Mouse (Mus musculus) intestine, embryonic 14.5 days (tissue): ENCODE data around the gene Mecr. TPM values are rescaled to one million over a fixed set of nuclear protein-coding genes. Genes with fewer than 3 reads are reported as not detected.

ENCODE experiments used
- ATAC-seq: fragments of 200-750 bp; cut with Nextera tagmentation; replicated peaks from 2 replicates; pipeline ENCODE4 v1.8.0; 2017; ENCODE audit warnings: low read depth, moderate number of reproducible peaks, moderate TSS enrichment, moderate library complexity; ENCODE audit not compliant: low FRiP score, low TSS enrichment
- DNase-seq: peaks from one replicate; pipeline ENCODE4 v3.0.0-alpha.2; 2018; ENCODE audit warnings: low spot score
- H3K27ac ChIP-seq: fragments of 300-500 bp; sonication (generic); 2 replicates; pipeline ENCODE4 v1.5.1; 2014; ENCODE audit warnings: low read depth, mild to moderate bottlenecking, control low read depth
- H3K27me3 ChIP-seq: fragments of 300-500 bp; sonication (generic); replicated peaks from 2 replicates; pipeline ENCODE4 v1.6.1; 2014; ENCODE audit warnings: low read length, control low read depth; ENCODE audit not compliant: control insufficient read depth, insufficient read depth
- H3K36me3 ChIP-seq: fragments of 300-500 bp; sonication (generic); 2 replicates; pipeline ENCODE4 v1.6.1; 2014; ENCODE audit warnings: low read length, control low read depth; ENCODE audit not compliant: control insufficient read depth, insufficient read depth
- H3K4me1 ChIP-seq: fragments of 300-500 bp; sonication (generic); replicated peaks from 2 replicates; pipeline ENCODE4 v1.6.1; 2014; ENCODE audit warnings: low read length, control low read depth, mixed read lengths; ENCODE audit not compliant: control insufficient read depth, insufficient read depth
- H3K4me2 ChIP-seq: fragments of 300-500 bp; sonication (generic); 2 replicates; pipeline ENCODE4 v1.6.1; 2014; ENCODE audit warnings: low read length
- H3K4me3 ChIP-seq: fragments of 300-500 bp; sonication (generic); 2 replicates; pipeline ENCODE4 v1.5.1; 2014; ENCODE audit warnings: low read depth, low read length, control low read depth, mixed read lengths
- H3K9ac ChIP-seq: fragments of 300-500 bp; sonication (generic); 2 replicates; pipeline ENCODE4 v1.6.1; 2014; ENCODE audit warnings: mild to moderate bottlenecking, low read length
- H3K9me3 ChIP-seq: fragments of 300-500 bp; sonication (generic); 2 replicates; pipeline ENCODE4 v1.6.1; 2016; ENCODE audit warnings: low read length, control low read depth; ENCODE audit not compliant: control insufficient read depth
- WGBS: fragments of 180-500 bp; shearing (Covaris S2); extraction: QIAGEN DNeasy Blood & Tissue Kit; methylation state at CpG from one replicate; pipeline ENCODE4 v1.1.7; 2014; 5-methylcytosine and 5-hydroxymethylcytosine counted together
- polyA plus RNA-seq: library from polyadenylated mRNA; unstranded; fragments of >200 nt; fragmentation: Nextera tagmentation; extraction: Ambion mirVana; gene quantifications from 2 replicates; pipeline ENCODE4 v1.2.1, GENCODE M21; 2014

Mecr gene
- polyA plus RNA-seq, 1 experiment from 2014 or later = 59.3 TPM

GRCm38 (mm10) chr4:131873293-131874168 is 30.3 kb downstream of the Mecr start, which contains the start of gene Srsf4:
Srsf4 (plus strand) TSS chr4:131873617.
- H3K9ac ChIP-seq = peak within 1 kb of the TSS; percentile 100
- H3K27me3 ChIP-seq = no peaks in the 10 kb centered on the region
- ATAC-seq (peak; percentile 94), DNase-seq (peak; percentile 96)
- no peaks in the 10 kb centered on the region for H3K9me3 ChIP-seq
- WGBS = under 1% methylated on average over 89 of the region's 116 CpGs
- H3K4me2 ChIP-seq = peak within 1 kb of the TSS; percentile 89
- no peaks in the 10 kb centered on the region for H3K36me3 ChIP-seq
- H3K4me1 ChIP-seq = peaks cover 32% of the 10 kb centered on the region
- H3K27ac ChIP-seq = peak within 1 kb of the TSS; percentile 100
- H3K4me3 ChIP-seq = peak within 1 kb of the TSS; percentile 96

- WGBS = under 1% methylated on average over 20 of the region's 20 CpGs
Measured at GRCm38 (mm10) chr4:131874169-131874536, 30.9 kb downstream of the Mecr start.

GRCm38 (mm10) chr4:131874567-131874966 is 31.3 kb downstream of the Mecr start:
- peak overlapping the region; percentile 96 for H3K4me3 ChIP-seq
- H3K9me3 ChIP-seq = no peaks in the 10 kb centered on the region
- 2% methylated on average over 11 of the region's 11 CpGs for WGBS
- H3K4me1 ChIP-seq = peaks cover 35% of the 10 kb centered on the region
- H3K27ac ChIP-seq = peak overlapping the region; percentile 100
- DNase-seq (no peak), ATAC-seq (no peak)
- no peaks in the 10 kb centered on the region for H3K27me3 ChIP-seq
- H3K36me3 ChIP-seq = no peaks in the 10 kb centered on the region
- H3K9ac ChIP-seq = peak overlapping the region; percentile 100
- peak overlapping the region; percentile 89 for H3K4me2 ChIP-seq

More at GRCm38 (mm10) chr4:131874169-131874536, 30.9 kb downstream of the Mecr start:
- Histone ChIP-seq H3K4me3 (peak overlapping the region; percentile 96), H3K4me2 (peak overlapping the region; percentile 89), H3K27me3 (no peaks in the 10 kb centered on the region), H3K9ac (peak overlapping the region; percentile 100), H3K9me3 (no peaks in the 10 kb centered on the region), H3K27ac (peak overlapping the region; percentile 100), H3K36me3 (no peaks in the 10 kb centered on the region), H3K4me1 (peaks cover 35% of the 10 kb centered on the region)
- no peak for DNase-seq
- ATAC-seq = peak; percentile 7; the same call in 1 of the 2 replicates

DNA sequence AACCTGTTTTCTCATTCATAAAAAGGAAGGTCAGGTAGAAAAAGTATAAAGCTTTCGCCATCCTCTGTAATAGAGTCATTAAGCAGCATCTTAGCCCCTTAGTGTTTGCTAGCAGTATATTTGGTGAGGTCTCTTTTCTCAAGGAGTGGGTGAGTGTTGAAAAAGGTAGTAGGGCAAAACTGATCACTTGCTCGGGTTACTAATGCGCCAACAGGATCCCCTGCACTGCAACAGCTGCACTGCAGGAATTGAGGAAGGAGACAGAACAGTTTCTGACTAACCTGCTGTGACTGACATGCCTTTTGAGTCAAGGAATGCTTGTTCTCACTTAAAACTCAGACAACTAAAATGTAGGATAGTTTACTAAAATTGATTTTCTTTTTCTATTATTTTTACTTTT is 32.0 kb downstream of the Mecr start:
- Histone ChIP-seq H3K4me1 (peaks cover 40% of the 10 kb centered on the region), H3K4me2 (peak overlapping the region; percentile 89), H3K36me3 (no peaks in the 10 kb centered on the region), H3K27ac (no peak overlapping the region), H3K27me3 (no peaks in the 10 kb centered on the region), H3K9ac (peak overlapping the region; percentile 100), H3K9me3 (no peaks in the 10 kb centered on the region), H3K4me3 (peak overlapping the region; percentile 96)
- 33% methylated on average over 3 of the region's 3 CpGs for WGBS
- DNase-seq = no peak
- no peak for ATAC-seq

DNA sequence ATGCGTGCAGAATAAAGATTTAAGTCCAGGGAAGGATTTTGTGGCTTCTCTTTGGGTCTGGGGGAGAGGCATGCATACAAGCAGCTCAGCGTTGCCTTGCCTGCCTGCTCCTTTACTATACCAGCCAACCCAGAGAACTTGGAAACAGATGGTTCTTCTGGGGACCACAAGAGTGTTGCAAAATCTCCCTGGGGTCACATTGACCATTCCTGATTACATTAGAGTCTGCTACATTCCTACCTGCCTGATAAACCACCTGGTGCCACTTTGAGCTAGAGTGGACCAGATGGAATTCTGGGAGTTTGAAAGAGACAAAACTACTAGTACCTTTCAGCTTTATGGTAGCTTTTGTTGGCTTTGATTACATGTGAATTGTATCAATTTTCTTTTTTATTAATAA is 33.6 kb downstream of the Mecr start:
- H3K9ac ChIP-seq = no peak overlapping the region
- no peaks in the 10 kb centered on the region for H3K36me3 ChIP-seq
- H3K4me2 ChIP-seq = no peak overlapping the region
- H3K4me3 ChIP-seq = no peak overlapping the region
- no peak overlapping the region for H3K27ac ChIP-seq
- WGBS = 82% methylated on average over 2 of the region's 2 CpGs
- H3K4me1 ChIP-seq = peaks cover 45% of the 10 kb centered on the region
- DNase-seq (no peak), ATAC-seq (no peak)
- no peaks in the 10 kb centered on the region for H3K27me3 ChIP-seq
- no peaks in the 10 kb centered on the region for H3K9me3 ChIP-seq

- Histone ChIP-seq H3K36me3 (peaks cover 5% of the 10 kb centered on the region), H3K9ac (no peak overlapping the region), H3K27ac (no peak overlapping the region), H3K4me1 (peaks cover 40% of the 10 kb centered on the region), H3K4me2 (no peak overlapping the region), H3K9me3 (no peaks in the 10 kb centered on the region), H3K4me3 (no peak overlapping the region), H3K27me3 (no peaks in the 10 kb centered on the region)
- WGBS = 74% methylated on average over 1 of the region's 1 CpGs
- DNase-seq (no peak), ATAC-seq (no peak)
Measured at GRCm38 (mm10) chr4:131879692-131880091, 36.4 kb downstream of the Mecr start.

- Histone ChIP-seq H3K4me1 (peaks cover 26% of the 10 kb centered on the region), H3K4me3 (no peak overlapping the region), H3K9ac (no peak overlapping the region), H3K4me2 (no peak overlapping the region), H3K27ac (no peak overlapping the region), H3K27me3 (no peaks in the 10 kb centered on the region), H3K9me3 (no peaks in the 10 kb centered on the region), H3K36me3 (peaks cover 19% of the 10 kb centered on the region)
- DNase-seq (no peak), ATAC-seq (no peak)
- WGBS = 82% methylated on average over 7 of the region's 7 CpGs
Measured at GRCm38 (mm10) chr4:131881306-131881705, 38.0 kb downstream of the Mecr start.

DNA sequence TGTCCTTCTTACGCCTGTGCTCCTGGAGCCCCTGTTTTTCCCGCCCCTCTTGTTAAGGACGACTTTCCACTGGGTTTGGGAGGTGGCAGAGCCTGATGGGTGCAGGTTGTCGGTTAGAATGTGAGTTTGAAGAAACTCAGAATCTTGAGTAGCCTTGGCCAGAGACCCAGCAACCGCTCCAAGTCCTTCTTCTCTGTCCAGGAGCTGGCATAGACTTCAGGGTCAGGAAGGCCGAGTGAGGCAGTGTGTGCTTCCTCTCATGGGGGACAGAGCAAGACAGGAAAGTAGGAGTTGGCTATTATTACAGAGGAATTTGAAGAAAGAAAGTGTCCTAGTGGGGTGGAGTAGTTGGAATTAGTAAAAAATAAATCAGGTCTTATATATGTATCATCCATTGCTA is 40.3 kb downstream of the Mecr start:
- H3K4me3 ChIP-seq = no peak overlapping the region
- H3K27ac ChIP-seq = no peak overlapping the region
- ATAC-seq = no peak
- no peaks in the 10 kb centered on the region for H3K9me3 ChIP-seq
- H3K4me2 ChIP-seq = no peak overlapping the region
- H3K27me3 ChIP-seq = no peaks in the 10 kb centered on the region
- peaks cover 35% of the 10 kb centered on the region for H3K36me3 ChIP-seq
- DNase-seq = no peak
- peaks cover 13% of the 10 kb centered on the region for H3K4me1 ChIP-seq
- no peak overlapping the region for H3K9ac ChIP-seq
- WGBS = 69% methylated on average over 6 of the region's 6 CpGs

DNA sequence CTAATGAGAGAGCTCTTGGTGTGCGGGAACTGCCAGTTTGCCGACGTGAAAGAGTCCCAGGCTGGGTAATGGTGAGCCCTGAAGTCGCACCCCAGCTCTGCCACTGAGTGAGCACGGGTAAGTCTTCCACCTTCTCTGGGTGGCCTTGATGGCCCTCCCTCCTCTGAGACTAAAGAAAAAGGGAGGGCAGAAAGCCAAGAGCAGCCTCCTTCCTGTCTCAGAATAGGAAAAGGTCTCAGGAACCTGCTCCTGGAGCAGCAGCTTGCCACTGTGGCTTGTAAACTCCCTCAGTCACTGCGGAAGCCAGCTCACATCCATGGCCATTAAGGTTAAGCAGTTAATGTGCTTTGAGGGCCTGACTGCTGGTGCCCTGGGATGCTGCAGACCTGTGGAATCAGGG is 42.1 kb downstream of the Mecr start:
- ATAC-seq = no peak
- no peak for DNase-seq
- Histone ChIP-seq H3K9ac (no peak overlapping the region), H3K4me3 (no peak overlapping the region), H3K4me1 (peaks cover 4% of the 10 kb centered on the region), H3K36me3 (peaks cover 35% of the 10 kb centered on the region), H3K9me3 (no peaks in the 10 kb centered on the region), H3K4me2 (no peak overlapping the region), H3K27me3 (no peaks in the 10 kb centered on the region), H3K27ac (no peak overlapping the region)
- WGBS = 81% methylated on average over 6 of the region's 6 CpGs
